Mouse (Mus musculus) telencephalon, adult 2 months (tissue): ENCODE measurements around the gene Stx1a.
A peak's percentile ranks its signal among the peaks of the same experiment; 100 is the strongest.

Experiments
- DNase-seq: peaks from one replicate; pipeline ENCODE4 v3.0.0-alpha.2; 2011; ENCODE audit warnings: low read depth, low spot score

Gene Stx1a

GRCm38 (mm10) chr5:135008671-135009589 is 14.4 kb upstream of the Stx1a start, which contains the start of gene Abhd11:
Abhd11 (plus strand) TSS chr5:135009152.
- DNase-seq, result peak; percentile 100

- DNase-seq, result peak; percentile 87
Observed at GRCm38 (mm10) chr5:135009590-135010319, 13.5 kb upstream of the Stx1a start.

- no peak for DNase-seq
Observed at GRCm38 (mm10) chr5:135010320-135010709, 13.0 kb upstream of the Stx1a start.

- no peak for DNase-seq
Observed at GRCm38 (mm10) chr5:135010841-135011743, 12.2 kb upstream of the Stx1a start.

- no peak for DNase-seq
Observed at GRCm38 (mm10) chr5:135011809-135012613, 11.3 kb upstream of the Stx1a start.

GRCm38 (mm10) chr5:135012671-135013441 is 10.4 kb upstream of the Stx1a start:
- DNase-seq, result no peak

- DNase-seq, result no peak
Observed at GRCm38 (mm10) chr5:135015497-135015896, 7.8 kb upstream of the Stx1a start.

GRCm38 (mm10) chr5:135016224-135016759 is 7.0 kb upstream of the Stx1a start:
- DNase-seq, result no peak

- no peak for DNase-seq
Observed at GRCm38 (mm10) chr5:135021814-135022213, 1.5 kb upstream of the Stx1a start.

GRCm38 (mm10) chr5:135024665-135025224 is 1.5 kb downstream of the Stx1a start:
- DNase-seq, result no peak

- DNase-seq, result peak; percentile 83
Observed at GRCm38 (mm10) chr5:135025899-135026298, 2.6 kb downstream of the Stx1a start.

- DNase-seq, result no peak
Observed at GRCm38 (mm10) chr5:135029007-135029854, 5.9 kb downstream of the Stx1a start.

GRCm38 (mm10) chr5:135032581-135032980 is 9.3 kb downstream of the Stx1a start:
- no peak for DNase-seq

GRCm38 (mm10) chr5:135034593-135034992 is 11.3 kb downstream of the Stx1a start:
- no peak for DNase-seq

- DNase-seq, result peak; percentile 81
Observed at GRCm38 (mm10) chr5:135035608-135036359, 12.5 kb downstream of the Stx1a start.

- no peak for DNase-seq
Observed at GRCm38 (mm10) chr5:135037946-135038345, 14.7 kb downstream of the Stx1a start.

- peak; percentile 43 for DNase-seq
Observed at GRCm38 (mm10) chr5:135039541-135039940, 16.3 kb downstream of the Stx1a start.

- peak; percentile 68 for DNase-seq
Observed at GRCm38 (mm10) chr5:135040059-135040458, 16.8 kb downstream of the Stx1a start.
